Comparison of ENCODE assay signal across 30 mouse cellular contexts in the genomic region with DNA sequence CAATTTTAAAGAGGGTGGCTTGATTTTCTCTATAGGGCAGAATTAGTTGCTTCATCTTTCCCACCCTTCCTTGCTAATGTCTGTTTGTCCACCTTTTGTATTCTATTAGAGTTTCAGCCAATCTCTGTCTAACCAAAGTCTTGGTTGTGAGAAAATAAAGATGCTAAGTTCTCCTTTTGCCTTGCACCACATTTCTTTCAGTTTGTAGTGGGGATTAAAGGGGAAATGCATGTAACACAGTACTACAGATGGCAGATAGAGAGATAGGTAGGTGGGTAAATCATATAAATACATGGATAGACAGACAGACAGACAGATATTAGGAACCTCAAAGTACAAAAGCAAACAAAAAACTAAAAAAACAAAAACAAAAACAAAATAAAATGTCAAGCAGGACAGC. TPM values are rescaled to one million over a fixed set of nuclear protein-coding genes. Genes with fewer than 3 reads are reported as not detected.
DNase-seq lines count a peak whose midpoint lies in the region; ATAC-seq and TF ChIP-seq lines count a peak whose summit lies in the region.
"Had no signal": no experiment of that assay in that cellular context is flagged by ENCODE, and none has a peak within 500 bp of the region (broad histone marks: within the 10 kb centered on the region; RNA-seq: fewer than 3 reads in every experiment).

No protein-coding gene starts in this region.

- TF ChIP-seq CTCF in CH12.LX (conservative IDR thresholded peaks at IDR 0.05 in 1 of 2, IDR thresholded peaks at IDR 0.05 in 1 of 2; ENCODE audit: low read depth in 2 of 2, low read length in 2 of 2) = no peak

- in situ Hi-C loops in CH12.LX (cut with MboI; ENCODE audit: low pct_ligation_motif_present, low pct_unique_long_range_greater_than_20kb, low sequenced_read_pairs) = no loop called here

- no peak for TF ChIP-seq POLR2A in CH12.LX (IDR thresholded peaks at IDR 0.05; ENCODE audit: low read depth, low read length)

- H3K4me2 ChIP-seq in CH12.LX (ENCODE audit: insufficient read depth, low read depth, poor library complexity, severe bottlenecking) = no peak overlapping the region
- H3K4me2 ChIP-seq in neural tube, embryonic 15.5 days = no peak overlapping the region
- no peak overlapping the region for H3K4me2 ChIP-seq in midbrain, embryonic 13.5 days (replicated peaks)
- H3K4me2 ChIP-seq: embryonic facial prominence, embryonic 13.5 days; embryonic facial prominence, embryonic 15.5 days; forebrain, embryonic 13.5 days; forebrain, embryonic 15.5 days had no signal

- peak; percentile 70 for ATAC-seq in common myeloid progenitor, adult 5-6 weeks (replicated peaks; ENCODE audit: low read depth, poor library complexity, severe bottlenecking)
- peak; percentile 42 to 43; a peak in 3 of 4 replicates for ATAC-seq in hematopoietic stem cell, adult 5-6 weeks (replicated peaks in 1 of 2; ENCODE audit: insufficient read depth in 1 of 2, low FRiP score in 2 of 2, low TSS enrichment in 1 of 2, low read depth in 1 of 2, poor library complexity in 2 of 2, severe bottlenecking in 2 of 2)
- ATAC-seq in megakaryocyte progenitor cell, adult 5-6 weeks (replicated peaks; ENCODE audit: poor library complexity) = peak; percentile 60
- no peak for ATAC-seq in neural tube, embryonic 15.5 days (ENCODE audit: low FRiP score)
- ATAC-seq in midbrain, embryonic 13.5 days = no peak
- ATAC-seq: activated CD4-positive, CD25-positive, alpha-beta regulatory T cell, adult 4 months; CD4-positive, CD25-positive, alpha-beta regulatory T cell, adult 4 months; forebrain, embryonic 13.5 days; forebrain, embryonic 15.5 days; forebrain, postnatal 0 days; Patski had no signal

- no peaks in the 10 kb centered on the region for H3K36me3 ChIP-seq in CH12.LX (replicated peaks in 1 of 2; ENCODE audit: control insufficient read depth in 1 of 2, insufficient read depth in 1 of 2, low read length in 1 of 2)
- no peaks in the 10 kb centered on the region for H3K36me3 ChIP-seq in neural tube, embryonic 15.5 days
- no peaks in the 10 kb centered on the region for H3K36me3 ChIP-seq in midbrain, embryonic 13.5 days
- H3K36me3 ChIP-seq: embryonic facial prominence, embryonic 13.5 days; embryonic facial prominence, embryonic 15.5 days; forebrain, embryonic 15.5 days had no signal

- TF ChIP-seq RAD21 in CH12.LX (IDR thresholded peaks at IDR 0.05; ENCODE audit: low read depth, low read length) = no peak

- H3K9ac ChIP-seq in CH12.LX (ENCODE audit: insufficient read depth, low read depth) = peak overlapping the region; percentile 0; the same call in 1 of the 2 replicates
- no peak overlapping the region for H3K9ac ChIP-seq in neural tube, embryonic 15.5 days (replicated peaks)
- H3K9ac ChIP-seq in midbrain, embryonic 13.5 days (replicated peaks) = no peak overlapping the region
- H3K9ac ChIP-seq: embryonic facial prominence, embryonic 13.5 days; embryonic facial prominence, embryonic 15.5 days; forebrain, embryonic 13.5 days; forebrain, embryonic 15.5 days; forebrain, postnatal 0 days had no signal

- peaks cover 11 to 31% of the 10 kb centered on the region in 2 experiments; a peak in 3 of 4 replicates for H3K4me1 ChIP-seq in CH12.LX (ENCODE audit: control insufficient read depth in 1 of 2, insufficient read depth in 2 of 2)
- no peaks in the 10 kb centered on the region for H3K4me1 ChIP-seq in neural tube, embryonic 15.5 days
- H3K4me1 ChIP-seq in midbrain, embryonic 13.5 days (replicated peaks) = no peaks in the 10 kb centered on the region
- H3K4me1 ChIP-seq: embryonic facial prominence, embryonic 13.5 days; embryonic facial prominence, embryonic 15.5 days; forebrain, embryonic 13.5 days; forebrain, embryonic 15.5 days had no signal

- no peaks in the 10 kb centered on the region for H3K79me2 ChIP-seq in CH12.LX (replicated peaks; ENCODE audit: control insufficient read depth, extremely low read depth, insufficient read depth, poor library complexity, severe bottlenecking)

- H3K9me3 ChIP-seq in CH12.LX (replicated peaks; ENCODE audit: low read length) = peaks cover 6% of the 10 kb centered on the region
- H3K9me3 ChIP-seq in neural tube, embryonic 15.5 days (replicated peaks) = no peaks in the 10 kb centered on the region
- no peaks in the 10 kb centered on the region for H3K9me3 ChIP-seq in midbrain, embryonic 13.5 days
- H3K9me3 ChIP-seq: embryonic facial prominence, embryonic 13.5 days; embryonic facial prominence, embryonic 15.5 days; forebrain, embryonic 13.5 days; forebrain, embryonic 15.5 days had no signal

- no peak overlapping the region for H3K27ac ChIP-seq in CH12.LX (ENCODE audit: insufficient read depth, low read depth)
- H3K27ac ChIP-seq in neural tube, embryonic 15.5 days (replicated peaks) = no peak overlapping the region
- H3K27ac ChIP-seq in midbrain, embryonic 13.5 days = no peak overlapping the region
- H3K27ac ChIP-seq: embryonic facial prominence, embryonic 13.5 days; embryonic facial prominence, embryonic 15.5 days; forebrain, embryonic 13.5 days; forebrain, embryonic 15.5 days had no signal

- no peak for DNase-seq in CH12.LX (ENCODE audit: extremely low read depth)
- no peak for DNase-seq in urinary bladder, adult 18-20 months (ENCODE audit: low spot score in 2 of 2)
- no peak for DNase-seq in layer of hippocampus, postnatal 25 days (ENCODE audit: extremely low spot score in 1 of 2, low spot score in 1 of 2)
- DNase-seq: adrenal gland, adult 8-10 months; adrenal gland, postnatal 14 days; adrenal gland, postnatal 36 days; B cell, adult 2 months; cerebellum, adult 11-12 months; cerebellum, adult 2 months; cerebellum, adult 9-10 months; cerebellum, postnatal 10 days; cerebellum, postnatal 25 days; embryo, embryonic 11 days; forebrain, postnatal 0 days had no signal

- no peaks in the 10 kb centered on the region for H3K27me3 ChIP-seq in CH12.LX (replicated peaks)
- H3K27me3 ChIP-seq in neural tube, embryonic 15.5 days (replicated peaks) = no peaks in the 10 kb centered on the region
- no peaks in the 10 kb centered on the region for H3K27me3 ChIP-seq in midbrain, embryonic 13.5 days
- H3K27me3 ChIP-seq: embryonic facial prominence, embryonic 13.5 days; embryonic facial prominence, embryonic 15.5 days; forebrain, embryonic 13.5 days; forebrain, embryonic 15.5 days; Patski had no signal

- dilution Hi-C loops in CH12.LX (cut with MboI; ENCODE audit: extremely low pct_ligation_motif_present, extremely low pct_unique_long_range_greater_than_20kb, low sequenced_read_pairs) = no loop called here

- TF ChIP-seq EP300 in CH12.LX (IDR thresholded peaks at IDR 0.05; ENCODE audit: low read length) = no peak

- H3K4me3 ChIP-seq in CH12.LX (replicated peaks in 1 of 3; ENCODE audit: low read depth in 2 of 3, low read length in 2 of 3, poor library complexity in 1 of 3) = no peak overlapping the region
- H3K4me3 ChIP-seq in neural tube, embryonic 15.5 days (replicated peaks) = no peak overlapping the region
- no peak overlapping the region for H3K4me3 ChIP-seq in midbrain, embryonic 13.5 days (replicated peaks)
- H3K4me3 ChIP-seq: embryonic facial prominence, embryonic 13.5 days; embryonic facial prominence, embryonic 15.5 days; erythroblast, embryonic 14.5 days; forebrain, embryonic 13.5 days; forebrain, embryonic 15.5 days had no signal

TF ChIP-seq in CH12.LX, 34 proteins besides CTCF, POLR2A, EP300 and RAD21:
- TF ChIP-seq CHD2 (IDR thresholded peaks at IDR 0.05; ENCODE audit: low read length) (no peak), NRF1 (IDR thresholded peaks at IDR 0.05; ENCODE audit: low read depth, low read length) (no peak), E2F4 (IDR thresholded peaks at IDR 0.05; ENCODE audit: insufficient replicate concordance, low read depth, low read length) (no peak), TCF12 (IDR thresholded peaks at IDR 0.05; ENCODE audit: low read depth, low read length) (no peak), MAZ (IDR thresholded peaks at IDR 0.05; ENCODE audit: low read depth, low read length) (no peak), ZNF384 (IDR thresholded peaks at IDR 0.05; ENCODE audit: low read depth, low read length) (no peak), SMC3 (IDR thresholded peaks at IDR 0.05; ENCODE audit: low read depth, low read length) (no peak), HCFC1 (IDR thresholded peaks at IDR 0.05; ENCODE audit: low read depth, low read length) (no peak), KAT2A (IDR thresholded peaks at IDR 0.05; ENCODE audit: insufficient replicate concordance, low read length) (no peak), MEF2A (IDR thresholded peaks at IDR 0.05; ENCODE audit: borderline replicate concordance, low read depth, low read length) (no peak), JUN (IDR thresholded peaks at IDR 0.05; ENCODE audit: insufficient read depth, low read depth, low read length) (no peak)

RNA-seq across cellular contexts. Expression of gene Uts2b, which starts 6.5 kb away (rescaled TPM):
- 0.29 and 0.38 TPM in 2 replicates for total RNA-seq in CH12.LX (2012; rRNA removed)
- 0.51 TPM in 1 of 2 replicates, not detected in the other for total RNA-seq in CH12.LX (2014; rRNA removed)
- not detected in 2 replicates for polyA plus RNA-seq in CH12.LX (2012; ENCODE audit: insufficient read length, low read depth)
- not detected in 2 replicates for total RNA-seq in common myeloid progenitor, adult 5-6 weeks (2017)
- total RNA-seq in hematopoietic stem cell, adult 5-6 weeks (2017) = not detected in 2 replicates
- not detected in 2 replicates for total RNA-seq in megakaryocyte progenitor cell, adult 5-6 weeks (2015)
- not detected in 2 replicates for total RNA-seq in megakaryocyte progenitor cell, adult 5-6 weeks (2017)
- total RNA-seq in layer of hippocampus, postnatal 25 days (2021) = not detected
- 27.0 and 35.1 TPM in 2 replicates for polyA plus RNA-seq in neural tube, embryonic 15.5 days (2015; fragmentation: Nextera tagmentation; extraction: Ambion mirVana)
- 0.41 and 0.46 TPM in 2 replicates for polyA plus RNA-seq in midbrain, embryonic 13.5 days (2015; fragmentation: Nextera tagmentation; extraction: Ambion mirVana)
- total RNA-seq: adrenal gland, adult 18-20 months; adrenal gland, adult 8-10 months; adrenal gland, postnatal 14 days; adrenal gland, postnatal 36 days; forebrain, postnatal 0 days had no signal
- polyA plus RNA-seq: activated CD4-positive, CD25-positive, alpha-beta regulatory T cell, adult 4 months; CD4-positive, CD25-positive, alpha-beta regulatory T cell, adult 4 months; embryonic facial prominence, embryonic 11.5 days; embryonic facial prominence, embryonic 15.5 days; erythroblast, embryonic 14.5 days; forebrain, embryonic 11.5 days; forebrain, embryonic 13.5 days; forebrain, embryonic 15.5 days; forebrain, postnatal 0 days; Patski had no signal

RNA-seq across cellular contexts. Expression of gene Ccdc50, which starts 12.1 kb away (rescaled TPM):
- total RNA-seq in CH12.LX (2012; rRNA removed) (188 and 203 TPM in 2 replicates), CH12.LX (2014; rRNA removed) (243 and 258 TPM in 2 replicates)
- polyA plus RNA-seq in CH12.LX (2012; ENCODE audit: insufficient read length, low read depth) = 261 and 307 TPM in 2 replicates
- total RNA-seq in common myeloid progenitor, adult 5-6 weeks (2017) = 112 and 131 TPM in 2 replicates
- total RNA-seq in hematopoietic stem cell, adult 5-6 weeks (2017) = 87.2 and 129 TPM in 2 replicates
- 129 and 143 TPM in 2 replicates for total RNA-seq in megakaryocyte progenitor cell, adult 5-6 weeks (2015)
- 77.9 and 146 TPM in 2 replicates for total RNA-seq in megakaryocyte progenitor cell, adult 5-6 weeks (2017)
- total RNA-seq in layer of hippocampus, postnatal 25 days (2021) = 10 to 100 TPM; 48.2 to 51.8 TPM
- polyA plus RNA-seq in neural tube, embryonic 15.5 days (2015; fragmentation: Nextera tagmentation; extraction: Ambion mirVana) = 37.1 and 38.4 TPM in 2 replicates
- polyA plus RNA-seq in midbrain, embryonic 13.5 days (2015; fragmentation: Nextera tagmentation; extraction: Ambion mirVana) = 53.9 and 54.1 TPM in 2 replicates

Comparison
In these comparisons a context has a peak if more than half of its experiments do, and no peak if none do; other contexts are left out.
1. ATAC-seq: peak in common myeloid progenitor, adult 5-6 weeks (single experiment), hematopoietic stem cell, adult 5-6 weeks (2 of 2) and megakaryocyte progenitor cell, adult 5-6 weeks (single experiment); none in neural tube, embryonic 15.5 days (single experiment) and midbrain, embryonic 13.5 days (single experiment).